Mouse (Mus musculus): ENCODE results near the gene Ddx27.

DNA sequence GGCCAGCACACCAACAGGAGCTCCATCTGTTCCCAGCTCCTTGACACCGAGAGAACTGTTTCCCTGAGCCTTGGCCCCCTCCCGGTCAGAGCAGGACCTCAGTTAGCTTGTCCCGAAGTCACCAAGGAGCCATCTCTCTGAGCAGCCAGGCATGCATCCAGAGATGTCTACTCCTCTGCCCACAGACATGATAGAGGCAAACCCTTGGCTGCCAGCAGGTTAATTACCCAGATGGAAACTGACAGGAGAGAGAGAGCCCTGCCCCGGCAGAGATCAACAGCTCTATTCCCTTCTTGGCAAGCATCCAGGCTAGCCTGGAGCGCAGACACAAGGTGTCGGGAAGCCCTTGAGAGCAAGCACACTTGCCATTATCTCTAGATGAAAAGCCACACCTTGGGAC lies 55.3 kb downstream of the Ddx27 start:
- TF ChIP-seq MAFK (IDR thresholded peaks at IDR 0.05; ENCODE audit: insufficient read depth, low read depth, low read length) (no peak), ZNF384 (IDR thresholded peaks at IDR 0.05; ENCODE audit: low read depth, low read length) (no peak), HCFC1 (IDR thresholded peaks at IDR 0.05; ENCODE audit: borderline replicate concordance, insufficient read depth, low read length) (no peak)

All from ES-E14 (cell line).